Mouse (Mus musculus) gastrocnemius, adult 2 months (tissue): ENCODE data around the gene Ceacam16. TPM values are rescaled to one million over a fixed set of nuclear protein-coding genes. Genes with fewer than 3 reads are reported as not detected.
A peak's percentile ranks its signal among the peaks of the same experiment; 100 is the strongest.

Experiments used
- DNase-seq: peaks from one replicate; pipeline ENCODE4 v3.0.0; 2022
- H3K27ac ChIP-seq: fragments of 200-600 bp; 2 replicates; pipeline ENCODE4 v1.8.1; 2022; ENCODE audit warnings: mild to moderate bottlenecking
- H3K4me3 ChIP-seq: fragments of 200-600 bp; 2 replicates; pipeline ENCODE4 v1.8.1; 2022; ENCODE audit warnings: mild to moderate bottlenecking, moderate library complexity
- CTCF ChIP-seq: fragments of 200-600 bp; IDR thresholded peaks from 2 replicates; pipeline ENCODE4 v1.8.1; 2022; ENCODE audit warnings: antibody characterized with exemption, mild to moderate bottlenecking, moderate library complexity
- intact Hi-C: fragments of 180-260 bp; cut with DNase I; formaldehyde crosslinking; loops from one replicate; pipeline ENCODE4 v1.15.1; 2025
- total RNA-seq, 2 experiments: library from RNA; stranded (reverse); gene quantifications; 2 replicates each; pipeline ENCODE4 v1.2.3; 2021

The Ceacam16 gene
- total RNA-seq, 2 experiments from 2014 or later, result not detected

DNA sequence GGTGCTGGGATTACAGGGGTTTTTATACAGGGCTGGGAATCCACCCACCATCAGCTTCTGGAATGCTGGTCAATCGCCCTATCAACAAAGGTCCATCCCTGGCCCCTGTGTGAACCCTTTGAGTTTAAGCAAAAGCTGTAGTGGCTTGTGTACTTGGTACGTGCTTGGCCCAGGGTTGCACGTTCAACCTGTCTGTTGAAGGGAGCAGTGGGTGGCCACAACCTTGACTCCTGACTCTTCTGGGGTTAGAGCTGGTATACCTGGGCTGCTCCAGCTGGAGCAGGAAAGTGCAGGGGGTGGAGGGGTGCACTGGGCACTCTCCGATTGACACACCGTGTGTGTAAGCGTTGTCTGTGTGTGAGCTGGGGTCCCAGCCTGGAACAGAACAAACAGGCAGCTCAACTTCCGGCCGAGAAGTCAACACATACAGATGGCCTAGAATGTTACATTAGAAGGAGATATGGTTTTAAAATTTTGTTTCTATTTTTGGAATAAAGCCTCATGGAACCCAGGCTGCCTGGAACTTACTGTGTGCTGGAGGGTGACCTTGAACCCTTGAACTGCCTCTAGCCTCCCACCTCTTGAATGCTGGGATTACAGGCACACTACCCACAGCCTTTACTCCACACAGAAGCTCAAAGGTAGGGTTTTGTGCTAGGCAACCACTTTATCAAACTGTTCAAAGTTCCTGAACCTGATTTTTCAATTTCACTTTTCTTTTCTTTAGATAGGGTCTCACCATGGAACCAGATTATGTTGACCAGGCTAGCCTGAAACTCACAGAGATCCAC, 4.3 kb upstream of the Ceacam16 start:
- no peak for TF ChIP-seq CTCF
- DNase-seq, result no peak
- Histone ChIP-seq H3K4me3 (no peak overlapping the region), H3K27ac (no peak overlapping the region)
- intact Hi-C loops, result no loop called here

- no peak for DNase-seq
- no peak overlapping the region for H3K4me3 ChIP-seq
- intact Hi-C loops, result no loop called here
- H3K27ac ChIP-seq, result peak overlapping the region; percentile 28; the same call in 1 of the 2 replicates
- no peak for TF ChIP-seq CTCF
Measured at GRCm38 (mm10) chr7:19864241-19864640, 3.1 kb upstream of the Ceacam16 start.

GRCm38 (mm10) chr7:19859740-19860139, 1.4 kb downstream of the Ceacam16 start:
- TF ChIP-seq CTCF, result no peak
- intact Hi-C loops, result no loop called here
- no peak overlapping the region for H3K4me3 ChIP-seq
- DNase-seq, result no peak
- no peak overlapping the region for H3K27ac ChIP-seq

- no peak overlapping the region for H3K27ac ChIP-seq
- no peak for TF ChIP-seq CTCF
- DNase-seq, result no peak
- no peak overlapping the region for H3K4me3 ChIP-seq
- intact Hi-C loops, result no loop called here
Measured at GRCm38 (mm10) chr7:19856283-19856682, 4.8 kb downstream of the Ceacam16 start.

DNA sequence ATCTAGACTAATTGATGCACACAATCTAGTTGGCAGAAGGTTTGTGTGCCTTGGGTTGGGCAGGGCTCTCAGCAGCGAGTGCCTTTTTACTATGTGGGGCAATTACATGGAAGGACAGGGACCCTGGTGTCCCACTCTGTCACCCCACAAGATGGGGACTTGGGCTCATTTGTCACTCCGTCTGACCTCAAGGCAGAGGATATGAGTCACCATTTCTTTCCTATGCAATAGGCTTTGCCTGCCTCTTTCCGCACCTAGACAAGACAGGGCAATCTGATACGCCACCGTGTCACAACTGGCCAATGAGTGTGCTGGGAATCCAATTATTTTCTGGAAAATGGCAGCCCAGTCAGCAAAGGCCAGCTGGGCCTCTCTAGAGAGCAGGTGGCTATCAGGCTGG, 5.4 kb downstream of the Ceacam16 start:
- no peak for DNase-seq

GRCm38 (mm10) chr7:19853526-19853925, 7.6 kb downstream of the Ceacam16 start:
- H3K4me3 ChIP-seq, result no peak overlapping the region
- intact Hi-C loops, result no loop called here
- no peak for DNase-seq
- TF ChIP-seq CTCF, result no peak
- no peak overlapping the region for H3K27ac ChIP-seq

More for the DNA sequence above, 5.4 kb downstream of the Ceacam16 start:
- Histone ChIP-seq H3K27ac (no peak overlapping the region), H3K4me3 (no peak overlapping the region)
- intact Hi-C loops, result no loop called here
- no peak for TF ChIP-seq CTCF

DNA sequence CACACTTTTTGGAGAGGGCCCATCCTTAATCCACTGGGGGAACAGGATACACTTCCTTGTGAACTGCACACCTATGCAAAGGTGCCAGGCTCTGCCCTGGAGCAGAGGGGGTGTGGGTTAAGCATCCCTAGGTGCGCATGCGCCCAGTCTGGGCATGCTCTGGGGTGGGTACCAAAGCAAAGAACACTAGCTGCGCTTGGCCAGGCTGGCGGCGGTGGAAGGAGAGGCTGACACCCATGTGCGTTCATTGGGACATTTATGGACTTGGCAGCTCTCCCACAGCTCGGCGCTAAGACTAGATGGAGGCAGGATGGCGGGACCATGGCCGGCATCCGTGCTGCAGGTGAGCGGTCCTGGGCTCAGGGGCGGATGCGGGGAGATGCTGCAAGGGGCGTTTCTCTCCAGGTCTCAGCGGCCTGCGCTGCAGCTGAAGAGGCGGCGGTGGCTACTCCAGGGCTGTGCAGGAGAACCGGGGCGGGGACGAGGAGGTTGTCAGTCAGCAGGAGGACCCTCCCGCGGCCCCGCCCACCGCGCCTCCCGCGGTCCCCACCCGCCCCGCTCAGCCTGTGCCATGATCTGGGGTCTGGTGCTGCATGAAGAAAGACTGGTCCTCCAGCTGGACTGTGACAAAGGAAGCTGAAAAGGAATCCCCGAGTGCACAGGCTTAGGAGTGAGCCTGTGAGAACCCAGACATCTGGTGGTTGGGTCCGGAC, 9.1 kb downstream of the Ceacam16 start, which contains the start of gene Gm19345:
Gene Gm19345 (plus strand): TSS at position 146 of the 713 bp plus-strand sequence.
- H3K4me3 ChIP-seq, result no peak within 1 kb of the TSS
- intact Hi-C loops, result no loop called here
- no peak within 1 kb of the TSS for H3K27ac ChIP-seq
- no peak for TF ChIP-seq CTCF
- DNase-seq, result no peak

- no peak overlapping the region for H3K4me3 ChIP-seq
- DNase-seq, result no peak
Measured at GRCm38 (mm10) chr7:19844521-19845171, 16.5 kb downstream of the Ceacam16 start.

DNA sequence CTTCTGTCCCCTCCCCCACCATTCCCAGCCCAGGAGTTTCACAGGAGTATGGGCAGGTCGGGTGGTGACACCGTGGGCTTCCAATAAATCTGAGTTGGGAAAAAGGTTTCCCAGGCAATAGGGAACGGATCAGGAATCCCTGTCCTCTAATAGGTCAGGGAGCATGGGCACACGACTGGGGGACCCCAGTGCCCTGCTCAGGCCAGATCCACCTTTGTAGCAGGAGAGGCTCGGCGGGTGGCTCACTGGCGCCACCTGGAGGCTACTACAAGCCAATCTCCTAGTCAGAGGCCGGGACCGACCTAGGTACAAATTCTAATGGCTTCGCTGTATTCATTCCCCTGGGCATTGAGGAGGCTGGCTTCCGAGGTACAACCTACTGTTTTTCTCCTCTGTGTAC, 17.5 kb downstream of the Ceacam16 start:
- H3K4me3 ChIP-seq, result peak overlapping the region; percentile 11; the same call in 1 of the 2 replicates
- no peak overlapping the region for H3K27ac ChIP-seq
- peak; percentile 81 for DNase-seq
- intact Hi-C loops, result loop anchor here (1.0 to 5.0 kb wide), 2 partner anchors 40 to 91 kb away; partner anchors contain the start of gene Nectin2
- peak; percentile 100; the same call in 1 of the 2 replicates for TF ChIP-seq CTCF

More at GRCm38 (mm10) chr7:19844521-19845171, 16.5 kb downstream of the Ceacam16 start:
- H3K27ac ChIP-seq, result no peak overlapping the region
- TF ChIP-seq CTCF, result no peak
- intact Hi-C loops, result loop anchor here (5.0 kb wide), 1 partner anchor 92 kb away; the partner anchor contains the start of gene Nectin2

- no peak for TF ChIP-seq CTCF
- no peak for DNase-seq
- H3K27ac ChIP-seq, result no peak overlapping the region
- H3K4me3 ChIP-seq, result peak overlapping the region; percentile 11; the same call in 1 of the 2 replicates
- intact Hi-C loops, result loop anchor here (1.0 to 5.0 kb wide), 2 partner anchors 40 to 91 kb away; partner anchors contain the start of gene Nectin2
Measured at GRCm38 (mm10) chr7:19842885-19843504, 18.1 kb downstream of the Ceacam16 start.

GRCm38 (mm10) chr7:19841686-19842413, 19.2 kb downstream of the Ceacam16 start:
- Histone ChIP-seq H3K4me3 (no peak overlapping the region), H3K27ac (no peak overlapping the region)
- no peak for TF ChIP-seq CTCF
- intact Hi-C loops, result loop anchor here (5.0 kb wide), 1 partner anchor 90 kb away; the partner anchor contains the start of gene Nectin2
- DNase-seq, result no peak
